Mouse (Mus musculus) hindbrain, embryonic 16.5 days (tissue): ENCODE measurements at regions not wholly inside any gene's neighbourhood (a gene's known extent, or its start where the extent isn't known, plus 50 kb on each side); places are given as distances from the start of the nearest gene placed in this dataset.

Experiments
- ATAC-seq: fragments of 200-750 bp; cut with Nextera tagmentation; 2 replicates; pipeline ENCODE4 v1.8.0; 2017; ENCODE audit warnings: moderate TSS enrichment, moderate library complexity
- H3K27ac ChIP-seq: fragments of 300-500 bp; sonication (generic); 2 replicates; pipeline ENCODE4 v1.5.1; 2014; ENCODE audit warnings: low read depth, mild to moderate bottlenecking, control low read depth, low read length, moderate library complexity
- H3K27me3 ChIP-seq: fragments of 300-500 bp; sonication (generic); replicated peaks from 2 replicates; pipeline ENCODE4 v1.6.1; 2014; ENCODE audit warnings: low read length; ENCODE audit not compliant: control insufficient read depth, insufficient read depth
- H3K36me3 ChIP-seq: fragments of 300-500 bp; sonication (generic); 2 replicates; pipeline ENCODE4 v1.6.1; 2014; ENCODE audit warnings: mild to moderate bottlenecking, low read length, moderate library complexity, mixed read lengths; ENCODE audit not compliant: control insufficient read depth, insufficient read depth
- H3K4me1 ChIP-seq: fragments of 300-500 bp; sonication (generic); 2 replicates; pipeline ENCODE4 v1.6.1; 2014; ENCODE audit warnings: low read depth, low read length; ENCODE audit not compliant: control insufficient read depth, insufficient read depth
- H3K4me2 ChIP-seq: fragments of 300-500 bp; sonication (generic); 2 replicates; pipeline ENCODE4 v1.6.1; 2014; ENCODE audit warnings: mild to moderate bottlenecking, low read length, control low read depth, moderate library complexity
- H3K4me3 ChIP-seq: fragments of 300-500 bp; sonication (generic); 2 replicates; pipeline ENCODE4 v1.5.1; 2014; ENCODE audit warnings: mild to moderate bottlenecking, low read length, control low read depth, moderate library complexity
- H3K9ac ChIP-seq: fragments of 300-500 bp; sonication (generic); 2 replicates; pipeline ENCODE4 v1.6.1; 2014; ENCODE audit warnings: low read depth, mild to moderate bottlenecking, control low read depth, low read length, moderate library complexity
- H3K9me3 ChIP-seq: fragments of 300-500 bp; sonication (generic); 2 replicates; pipeline ENCODE4 v1.6.1; 2014; ENCODE audit warnings: mild to moderate bottlenecking, low read length, moderate library complexity; ENCODE audit not compliant: control insufficient read depth
- WGBS: fragments of 180-500 bp; shearing (Covaris S2); extraction: QIAGEN DNeasy Blood & Tissue Kit; methylation state at CpG from one replicate; pipeline ENCODE4 v1.1.7; 2014; 5-methylcytosine and 5-hydroxymethylcytosine counted together

- WGBS: 51% methylated on average over 3 of the region's 3 CpGs
- H3K4me3 ChIP-seq: no peak overlapping the region
- no peaks in the 10 kb centered on the region for H3K36me3 ChIP-seq
- no peak overlapping the region for H3K4me2 ChIP-seq
- ATAC-seq: no peak
- no peaks in the 10 kb centered on the region for H3K9me3 ChIP-seq
- H3K27ac ChIP-seq: no peak overlapping the region
- no peak overlapping the region for H3K9ac ChIP-seq
- H3K4me1 ChIP-seq: no peaks in the 10 kb centered on the region
- no peaks in the 10 kb centered on the region for H3K27me3 ChIP-seq
These were observed 740.5 kb upstream of the Foxg1 start for GRCm38 (mm10) chr12:48641974-48642373.

GRCm38 (mm10) chr12:48645135-48645534 is 737.3 kb upstream of the Foxg1 start:
- Histone ChIP-seq H3K9ac (no peak overlapping the region), H3K36me3 (no peaks in the 10 kb centered on the region), H3K27me3 (no peaks in the 10 kb centered on the region), H3K4me3 (no peak overlapping the region), H3K27ac (no peak overlapping the region), H3K4me1 (no peaks in the 10 kb centered on the region), H3K9me3 (no peaks in the 10 kb centered on the region), H3K4me2 (no peak overlapping the region)
- 38% methylated on average over 2 of the region's 2 CpGs for WGBS
- ATAC-seq: 0 out of 2 replicates have a peak, but pooled peaks have one; percentile 42

- no peak overlapping the region for H3K27ac ChIP-seq
- no peak overlapping the region for H3K4me2 ChIP-seq
- H3K4me3 ChIP-seq: no peak overlapping the region
- no peak overlapping the region for H3K9ac ChIP-seq
- H3K4me1 ChIP-seq: no peaks in the 10 kb centered on the region
- no peaks in the 10 kb centered on the region for H3K36me3 ChIP-seq
- no peaks in the 10 kb centered on the region for H3K27me3 ChIP-seq
- peak; percentile 56; the same call in 1 of the 2 replicates for ATAC-seq
- H3K9me3 ChIP-seq: no peaks in the 10 kb centered on the region
- WGBS: 44% methylated on average over 7 of the region's 7 CpGs
These were observed 736.5 kb upstream of the Foxg1 start for GRCm38 (mm10) chr12:48645910-48646309.

- H3K4me2 ChIP-seq: no peak overlapping the region
- H3K4me3 ChIP-seq: no peak overlapping the region
- H3K27me3 ChIP-seq: no peaks in the 10 kb centered on the region
- no peak overlapping the region for H3K27ac ChIP-seq
- H3K36me3 ChIP-seq: no peaks in the 10 kb centered on the region
- H3K9me3 ChIP-seq: no peaks in the 10 kb centered on the region
- no peak for ATAC-seq
- 62% methylated on average over 2 of the region's 2 CpGs for WGBS
- no peaks in the 10 kb centered on the region for H3K4me1 ChIP-seq
- no peak overlapping the region for H3K9ac ChIP-seq
These were observed 707.3 kb upstream of the Foxg1 start for GRCm38 (mm10) chr12:48675176-48675575.

GRCm38 (mm10) chr12:48680957-48681356 is 701.5 kb upstream of the Foxg1 start:
- no peak overlapping the region for H3K9ac ChIP-seq
- no peaks in the 10 kb centered on the region for H3K4me1 ChIP-seq
- H3K4me2 ChIP-seq: no peak overlapping the region
- H3K9me3 ChIP-seq: no peaks in the 10 kb centered on the region
- 70% methylated on average over 1 of the region's 1 CpGs for WGBS
- H3K4me3 ChIP-seq: no peak overlapping the region
- no peak overlapping the region for H3K27ac ChIP-seq
- no peaks in the 10 kb centered on the region for H3K27me3 ChIP-seq
- ATAC-seq: no peak
- H3K36me3 ChIP-seq: no peaks in the 10 kb centered on the region

GRCm38 (mm10) chr12:48705963-48706362 is 676.5 kb upstream of the Foxg1 start:
- Histone ChIP-seq H3K9me3 (no peaks in the 10 kb centered on the region), H3K27ac (no peak overlapping the region), H3K4me3 (no peak overlapping the region), H3K36me3 (no peaks in the 10 kb centered on the region), H3K27me3 (no peaks in the 10 kb centered on the region), H3K4me2 (no peak overlapping the region), H3K4me1 (no peaks in the 10 kb centered on the region), H3K9ac (no peak overlapping the region)
- no peak for ATAC-seq
- WGBS: 88% methylated on average over 1 of the region's 1 CpGs

- no peaks in the 10 kb centered on the region for H3K36me3 ChIP-seq
- peak; percentile 95 for ATAC-seq
- no peak overlapping the region for H3K4me3 ChIP-seq
- H3K4me2 ChIP-seq: no peak overlapping the region
- WGBS: 78% methylated on average over 4 of the region's 4 CpGs
- no peaks in the 10 kb centered on the region for H3K4me1 ChIP-seq
- H3K27ac ChIP-seq: no peak overlapping the region
- H3K9ac ChIP-seq: no peak overlapping the region
- no peaks in the 10 kb centered on the region for H3K27me3 ChIP-seq
- no peaks in the 10 kb centered on the region for H3K9me3 ChIP-seq
These were observed 668.8 kb upstream of the Foxg1 start for GRCm38 (mm10) chr12:48713646-48714045.

- Histone ChIP-seq H3K27ac (no peak overlapping the region), H3K4me3 (no peak overlapping the region), H3K9me3 (no peaks in the 10 kb centered on the region), H3K9ac (no peak overlapping the region), H3K36me3 (no peaks in the 10 kb centered on the region), H3K4me1 (no peaks in the 10 kb centered on the region), H3K27me3 (no peaks in the 10 kb centered on the region), H3K4me2 (no peak overlapping the region)
- 55% methylated on average over 4 of the region's 4 CpGs for WGBS
- peak; percentile 60 for ATAC-seq
These were observed 652.6 kb upstream of the Foxg1 start for GRCm38 (mm10) chr12:48729851-48730250.

GRCm38 (mm10) chr12:48758805-48759396 is 623.6 kb upstream of the Foxg1 start:
- Histone ChIP-seq H3K9me3 (no peaks in the 10 kb centered on the region), H3K4me1 (no peaks in the 10 kb centered on the region), H3K36me3 (no peaks in the 10 kb centered on the region), H3K27ac (no peak overlapping the region), H3K4me3 (no peak overlapping the region), H3K27me3 (no peaks in the 10 kb centered on the region), H3K9ac (no peak overlapping the region), H3K4me2 (no peak overlapping the region)
- no peak for ATAC-seq
- 74% methylated on average over 3 of the region's 3 CpGs for WGBS
